Mouse (Mus musculus) cortical plate, adult 2 months (tissue): ENCODE measurements at regions not wholly inside any gene's neighbourhood (a gene's known extent, or its start where the extent isn't known, plus 50 kb on each side); places are given as distances from the start of the nearest gene placed in this dataset.

Experiments
- CTCF ChIP-seq: fragments of 200-500 bp; IDR thresholded peaks from 2 replicates; pipeline ENCODE4 v1.5.1; 2011; ENCODE audit warnings: mild to moderate bottlenecking, control low read depth, low read length; ENCODE audit not compliant: insufficient read depth; ENCODE audit errors: extremely low read depth
- POLR2A ChIP-seq: fragments of 200-500 bp; IDR thresholded peaks from 2 replicates; pipeline ENCODE4 v1.6.1; 2011; ENCODE audit warnings: mild to moderate bottlenecking, low read length, control low read depth; ENCODE audit not compliant: insufficient read depth; ENCODE audit errors: extremely low read depth

- 0 out of 2 replicates have a peak, but pooled peaks have one; percentile 4 for TF ChIP-seq CTCF
- TF ChIP-seq POLR2A, result no peak
Measured at GRCm38 (mm10) chr14:98629026-98629425, 365.1 kb downstream of the Rpl36a-ps1 start.
